ENCODE assay signal across 9 mouse cellular contexts in the genomic region with DNA sequence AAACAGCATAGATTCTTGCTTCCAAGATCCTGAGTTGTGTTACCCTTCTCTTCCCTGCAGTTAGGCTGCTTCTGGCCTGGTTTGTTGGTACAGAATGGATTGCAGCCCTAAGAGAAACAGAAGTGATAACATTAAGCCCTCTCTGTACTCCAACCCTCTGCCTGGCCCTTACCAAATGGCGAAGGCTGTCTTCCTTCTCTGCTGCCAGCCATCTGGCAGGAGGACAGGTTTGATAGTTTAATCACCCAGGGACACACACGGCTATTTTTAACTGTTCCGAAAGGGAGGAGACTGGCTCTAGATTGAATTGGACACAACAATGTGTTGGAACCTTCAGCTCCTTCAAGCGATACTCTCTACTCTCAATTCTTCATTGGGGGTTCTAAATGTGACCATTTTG. TPM values are rescaled to one million over a fixed set of nuclear protein-coding genes. Genes with fewer than 3 reads are reported as not detected.
DNase-seq lines count a peak whose midpoint lies in the region; ATAC-seq and TF ChIP-seq lines count a peak whose summit lies in the region.
"Had no signal": no experiment of that assay in that cellular context is flagged by ENCODE, and none has a peak within 500 bp of the region (broad histone marks: within the 10 kb centered on the region; RNA-seq: fewer than 3 reads in every experiment).

No protein-coding gene starts in this region.

- H3K9ac ChIP-seq in intestine, postnatal 0 days (ENCODE audit: low read depth, low read length), result no peak overlapping the region
- no peak overlapping the region for H3K9ac ChIP-seq in forebrain, embryonic 15.5 days (replicated peaks)

- TF ChIP-seq CTCF in intestine, postnatal 0 days (IDR thresholded peaks at IDR 0.05; ENCODE audit: low read depth), result no peak

- WGBS in intestine, postnatal 0 days, result 69% methylated on average over 4 of the region's 4 CpGs
- 74% methylated on average over 4 of the region's 4 CpGs for WGBS in forebrain, embryonic 15.5 days

- H3K4me1 ChIP-seq in intestine, postnatal 0 days (replicated peaks; ENCODE audit: control insufficient read depth, insufficient read depth, low read length), result no peaks in the 10 kb centered on the region
- H3K4me1 ChIP-seq in forebrain, embryonic 15.5 days, result no peaks in the 10 kb centered on the region

- peak; percentile 73 for DNase-seq in adrenal gland, adult 2 months
- DNase-seq in cerebellum, adult 11 months, result peak; percentile 64
- DNase-seq in gastrocnemius, postnatal 25 days, result peak; percentile 46
- peak; percentile 16 for DNase-seq in heart, postnatal 25 days (ENCODE audit: low spot score)
- DNase-seq in retina, postnatal 1 day, result no peak
- no peak for DNase-seq in neural tube, embryonic 10.5 days (ENCODE audit: extremely low spot score, low spot score)

- H3K4me3 ChIP-seq in intestine, postnatal 0 days (ENCODE audit: low read depth, low read length), result no peak overlapping the region
- no peak overlapping the region for H3K4me3 ChIP-seq in forebrain, embryonic 15.5 days

- no peak overlapping the region for H3K27ac ChIP-seq in intestine, postnatal 0 days (ENCODE audit: low read depth, low read length)
- no peak overlapping the region for H3K27ac ChIP-seq in forebrain, embryonic 15.5 days (replicated peaks)

- peaks cover 7% of the 10 kb centered on the region; the same call in 1 of the 2 replicates for H3K27me3 ChIP-seq in intestine, postnatal 0 days (replicated peaks; ENCODE audit: control insufficient read depth, insufficient read depth, low read length)
- H3K27me3 ChIP-seq in forebrain, embryonic 15.5 days, result peaks cover 1% of the 10 kb centered on the region; the same call in 1 of the 2 replicates

- H3K4me2 ChIP-seq in intestine, postnatal 0 days (replicated peaks; ENCODE audit: low read depth), result no peak overlapping the region
- H3K4me2 ChIP-seq in forebrain, embryonic 15.5 days (replicated peaks), result no peak overlapping the region

- H3K36me3 ChIP-seq in intestine, postnatal 0 days (ENCODE audit: control insufficient read depth, insufficient read depth), result no peaks in the 10 kb centered on the region
- no peaks in the 10 kb centered on the region for H3K36me3 ChIP-seq in forebrain, embryonic 15.5 days

- intact Hi-C loops in heart, postnatal 25 days (cut with DNase I), result no loop called here

- no peaks in the 10 kb centered on the region for H3K9me3 ChIP-seq in intestine, postnatal 0 days (ENCODE audit: control insufficient read depth)
- H3K9me3 ChIP-seq in forebrain, embryonic 15.5 days, result no peaks in the 10 kb centered on the region

- no peak for ATAC-seq in intestine, postnatal 0 days
- ATAC-seq in forebrain, embryonic 15.5 days (replicated peaks), result no peak
- ATAC-seq: lung, postnatal 0 days had no signal

RNA-seq across cellular contexts. Expression of gene Strip2, which starts 6.7 kb away (rescaled TPM):
- total RNA-seq in adrenal gland, adult 2 months (2021), result 1 to 10 TPM; 1.1 to 1.7 TPM
- 0.22 and 0.31 TPM in 2 replicates for polyA plus RNA-seq in adrenal gland, adult 2 months (2012; rRNA removed)
- total RNA-seq in gastrocnemius, postnatal 25 days (2021), result under 1 TPM; 0.94 to 1.00 TPM
- 10 to 100 TPM; 52.9 to 63.3 TPM for total RNA-seq in heart, postnatal 25 days (2021)
- 0.46 and 0.63 TPM in 2 replicates for polyA plus RNA-seq in intestine, postnatal 0 days (2015; fragmentation: Nextera tagmentation; extraction: Ambion mirVana)
- 2.4 and 3.0 TPM in 2 replicates for polyA plus RNA-seq in forebrain, embryonic 15.5 days (2015; fragmentation: Nextera tagmentation; extraction: Ambion mirVana)

Comparison
In these comparisons a context has a peak if more than half of its experiments do, and no peak if none do; other contexts are left out.
1. DNase-seq: peak in adrenal gland, adult 2 months (single experiment), cerebellum, adult 11 months (single experiment), gastrocnemius, postnatal 25 days (single experiment) and heart, postnatal 25 days (single experiment); none in retina, postnatal 1 day (single experiment) and neural tube, embryonic 10.5 days (single experiment).
2. RNA of gene Strip2, which starts 6.7 kb away (total RNA-seq): 52.9 to 63.3 TPM in heart, postnatal 25 days; 1.1 to 1.7 TPM in adrenal gland, adult 2 months and 0.94 to 1.00 TPM in gastrocnemius, postnatal 25 days; every median in the first group is over 10 times any median in the second.